Mouse (Mus musculus) forebrain, embryonic 11.5 days (tissue): ENCODE data around the gene Mal. TPM values are rescaled to one million over a fixed set of nuclear protein-coding genes. Genes with fewer than 3 reads are reported as not detected.
"Not testable (repeated sequence)": the region's sequence is repeated elsewhere in the genome, so short reads cannot be mapped to it uniquely, and the experiment has no call there.

Experiments used
- ATAC-seq: fragments of 200-750 bp; cut with Nextera tagmentation; replicated peaks from 2 replicates; pipeline ENCODE4 v1.8.0; 2017; ENCODE audit warnings: moderate TSS enrichment; ENCODE audit not compliant: low FRiP score
- DNase-seq: peaks from one replicate; pipeline ENCODE4 v3.0.0-alpha.2; 2017; ENCODE audit warnings: low spot score
- H3K27ac ChIP-seq: fragments of 300-500 bp; sonication (generic); 2 replicates; pipeline ENCODE4 v1.5.1; 2014; ENCODE audit warnings: low read depth, low read length
- H3K27me3 ChIP-seq: fragments of 300-500 bp; sonication (generic); 2 replicates; pipeline ENCODE4 v1.6.1; 2014; ENCODE audit warnings: mild to moderate bottlenecking, low read length, mixed read lengths; ENCODE audit not compliant: control insufficient read depth, insufficient read depth
- H3K36me3 ChIP-seq: fragments of 300-500 bp; sonication (generic); 2 replicates; pipeline ENCODE4 v1.6.1; 2014; ENCODE audit warnings: mild to moderate bottlenecking, low read length, moderate library complexity, mixed read lengths; ENCODE audit not compliant: control insufficient read depth, insufficient read depth
- H3K4me1 ChIP-seq: fragments of 300-500 bp; sonication (generic); replicated peaks from 2 replicates; pipeline ENCODE4 v1.6.1; 2014; ENCODE audit warnings: low read length, mixed read lengths; ENCODE audit not compliant: control insufficient read depth, insufficient read depth
- H3K4me2 ChIP-seq: fragments of 300-500 bp; sonication (generic); 2 replicates; pipeline ENCODE4 v1.6.1; 2014; ENCODE audit warnings: low read depth, mild to moderate bottlenecking, low read length, moderate library complexity, mixed read lengths; ENCODE audit not compliant: severe bottlenecking
- H3K4me3 ChIP-seq: fragments of 300-500 bp; sonication (generic); 2 replicates; pipeline ENCODE4 v1.5.1; 2014; ENCODE audit warnings: low read depth, low read length
- H3K9ac ChIP-seq: fragments of 300-500 bp; sonication (generic); 2 replicates; pipeline ENCODE4 v1.6.1; 2014; ENCODE audit warnings: low read length
- H3K9me3 ChIP-seq: fragments of 300-500 bp; sonication (generic); 2 replicates; pipeline ENCODE4 v1.6.1; 2016; ENCODE audit warnings: low read length, mixed read lengths; ENCODE audit not compliant: control insufficient read depth
- WGBS: fragments of 180-500 bp; shearing (Covaris S2); extraction: QIAGEN DNeasy Blood & Tissue Kit; methylation state at CpG from one replicate; pipeline ENCODE4 v1.1.7; 2014; 5-methylcytosine and 5-hydroxymethylcytosine counted together
- polyA plus RNA-seq: library from polyadenylated mRNA; unstranded; fragments of >200 nt; fragmentation: Nextera tagmentation; extraction: Ambion mirVana; gene quantifications from 2 replicates; pipeline ENCODE4 v1.2.1, GENCODE M21; 2014

Mal gene
- polyA plus RNA-seq, 1 experiment from 2014 or later, result 0.24 TPM

GRCm38 (mm10) chr2:127611386-127611785, 45.1 kb downstream of the Mal start:
- no peaks in the 10 kb centered on the region for H3K9me3 ChIP-seq
- no peak overlapping the region for H3K9ac ChIP-seq
- ATAC-seq, result no peak
- H3K4me3 ChIP-seq, result no peak overlapping the region
- H3K27ac ChIP-seq, result no peak overlapping the region
- peaks cover 5% of the 10 kb centered on the region; the same call in 1 of the 2 replicates for H3K4me1 ChIP-seq
- DNase-seq, result no peak
- H3K36me3 ChIP-seq, result no peaks in the 10 kb centered on the region
- WGBS, result 86% methylated on average over 4 of the region's 4 CpGs
- H3K27me3 ChIP-seq, result no peaks in the 10 kb centered on the region
- no peak overlapping the region for H3K4me2 ChIP-seq

- no peak for DNase-seq
- H3K9me3 ChIP-seq, result no peaks in the 10 kb centered on the region
- H3K4me3 ChIP-seq, result no peak overlapping the region
- no peaks in the 10 kb centered on the region; the same call in 1 of the 2 replicates for H3K36me3 ChIP-seq
- peaks cover 5% of the 10 kb centered on the region; the same call in 1 of the 2 replicates for H3K4me1 ChIP-seq
- 8% methylated on average over 5 of the region's 5 CpGs for WGBS
- ATAC-seq, result no peak
- no peak overlapping the region; the same call in 1 of the 2 replicates for H3K9ac ChIP-seq
- no peak overlapping the region for H3K4me2 ChIP-seq
- no peaks in the 10 kb centered on the region for H3K27me3 ChIP-seq
- no peak overlapping the region for H3K27ac ChIP-seq
Observed at GRCm38 (mm10) chr2:127608986-127609385, 47.5 kb downstream of the Mal start.

GRCm38 (mm10) chr2:127608234-127608633, 48.3 kb downstream of the Mal start:
- Histone ChIP-seq H3K9me3 (no peaks in the 10 kb centered on the region), H3K36me3 (no peaks in the 10 kb centered on the region; the same call in 1 of the 2 replicates), H3K4me2 (no peak overlapping the region), H3K27me3 (no peaks in the 10 kb centered on the region), H3K4me1 (peaks cover 5% of the 10 kb centered on the region; the same call in 1 of the 2 replicates), H3K27ac (no peak overlapping the region), H3K4me3 (no peak overlapping the region), H3K9ac (no peak overlapping the region)
- DNase-seq (no peak), ATAC-seq (no peak)
- WGBS, result 53% methylated on average over 3 of the region's 3 CpGs

- Histone ChIP-seq H3K9me3 (no peaks in the 10 kb centered on the region), H3K4me1 (peaks cover 5% of the 10 kb centered on the region; the same call in 1 of the 2 replicates), H3K36me3 (peaks cover 4% of the 10 kb centered on the region; the same call in 1 of the 2 replicates), H3K4me2 (no peak overlapping the region), H3K27me3 (no peaks in the 10 kb centered on the region), H3K9ac (no peak overlapping the region), H3K4me3 (no peak overlapping the region), H3K27ac (no peak overlapping the region)
- DNase-seq, result no peak
- 92% methylated on average over 3 of the region's 3 CpGs for WGBS
- ATAC-seq, result no peak
Observed at GRCm38 (mm10) chr2:127605203-127605602, 51.3 kb downstream of the Mal start.

- not testable (repeated sequence) for H3K4me1 ChIP-seq, H3K36me3 ChIP-seq
- WGBS, result 84% methylated on average over 5 of the region's 8 CpGs
Observed at GRCm38 (mm10) chr2:127603383-127603782, 53.1 kb downstream of the Mal start.

GRCm38 (mm10) chr2:127590840-127591239, 65.7 kb downstream of the Mal start:
- Histone ChIP-seq H3K4me2 (no peak overlapping the region), H3K27ac (no peak overlapping the region), H3K4me1 (peaks cover 5% of the 10 kb centered on the region; the same call in 1 of the 2 replicates), H3K36me3 (peaks cover 3% of the 10 kb centered on the region; the same call in 1 of the 2 replicates), H3K9me3 (no peaks in the 10 kb centered on the region), H3K27me3 (no peaks in the 10 kb centered on the region), H3K4me3 (no peak overlapping the region), H3K9ac (no peak overlapping the region)
- ATAC-seq, result no peak
- 89% methylated on average over 4 of the region's 4 CpGs for WGBS
- DNase-seq, result no peak

More at GRCm38 (mm10) chr2:127603383-127603782, 53.1 kb downstream of the Mal start:
- H3K4me2 ChIP-seq, H3K4me3 ChIP-seq, H3K9me3 ChIP-seq, H3K9ac ChIP-seq, DNase-seq, H3K27ac ChIP-seq, H3K27me3 ChIP-seq, ATAC-seq: not testable (repeated sequence)

- Histone ChIP-seq H3K27ac (no peak overlapping the region), H3K27me3 (no peaks in the 10 kb centered on the region), H3K9me3 (no peaks in the 10 kb centered on the region), H3K9ac (no peak overlapping the region), H3K4me2 (no peak overlapping the region), H3K36me3 (peaks cover 3% of the 10 kb centered on the region; the same call in 1 of the 2 replicates), H3K4me1 (peaks cover 5% of the 10 kb centered on the region; the same call in 1 of the 2 replicates), H3K4me3 (no peak overlapping the region)
- ATAC-seq, result no peak
- 76% methylated on average over 15 of the region's 15 CpGs for WGBS
- DNase-seq, result no peak
Observed at GRCm38 (mm10) chr2:127590204-127590603, 66.3 kb downstream of the Mal start.

- ATAC-seq, result no peak
- no peak overlapping the region for H3K9ac ChIP-seq
- no peak overlapping the region for H3K4me3 ChIP-seq
- no peak overlapping the region for H3K27ac ChIP-seq
- no peaks in the 10 kb centered on the region for H3K36me3 ChIP-seq
- no peaks in the 10 kb centered on the region for H3K27me3 ChIP-seq
- H3K4me2 ChIP-seq, result no peak overlapping the region
- no peaks in the 10 kb centered on the region for H3K9me3 ChIP-seq
- DNase-seq, result no peak
- WGBS, result 93% methylated on average over 9 of the region's 9 CpGs
- H3K4me1 ChIP-seq, result peaks cover 8% of the 10 kb centered on the region; the same call in 1 of the 2 replicates
Observed at GRCm38 (mm10) chr2:127588897-127589296, 67.6 kb downstream of the Mal start.

GRCm38 (mm10) chr2:127587514-127587844, 69.0 kb downstream of the Mal start:
- WGBS, result 1% methylated on average over 22 of the region's 22 CpGs
- Histone ChIP-seq H3K36me3 (no peaks in the 10 kb centered on the region), H3K4me3 (peak overlapping the region; percentile 81), H3K9me3 (no peaks in the 10 kb centered on the region), H3K27ac (0 out of 2 replicates have a peak overlapping the region, but pooled peaks have one; percentile 81), H3K27me3 (no peaks in the 10 kb centered on the region), H3K4me2 (peak overlapping the region; percentile 64), H3K4me1 (peaks cover 8% of the 10 kb centered on the region; the same call in 1 of the 2 replicates), H3K9ac (peak overlapping the region; percentile 81)
- DNase-seq, result no peak
- peak; percentile 58 for ATAC-seq
